Mouse (Mus musculus) intestine, postnatal 0 days (tissue): ENCODE results near the gene Hspb3. TPM values are rescaled to one million over a fixed set of nuclear protein-coding genes. Genes with fewer than 3 reads are reported as not detected.

ENCODE experiments used
- ATAC-seq: fragments of 200-750 bp; cut with Nextera tagmentation; 2 replicates; pipeline ENCODE4 v1.8.0; 2017; ENCODE audit warnings: mild to moderate bottlenecking, moderate TSS enrichment, moderate library complexity
- H3K27ac ChIP-seq: fragments of 300-500 bp; sonication (generic); 2 replicates; pipeline ENCODE4 v1.5.1; 2014; ENCODE audit warnings: mild to moderate bottlenecking, low read depth, low read length, moderate library complexity
- H3K27me3 ChIP-seq: fragments of 300-500 bp; sonication (generic); replicated peaks from 2 replicates; pipeline ENCODE4 v1.6.1; 2014; ENCODE audit warnings: low read length, mixed read lengths; ENCODE audit not compliant: control insufficient read depth, insufficient read depth
- H3K36me3 ChIP-seq: fragments of 300-500 bp; sonication (generic); 2 replicates; pipeline ENCODE4 v1.6.1; 2014; ENCODE audit warnings: mild to moderate bottlenecking, moderate library complexity; ENCODE audit not compliant: control insufficient read depth, insufficient read depth
- H3K4me1 ChIP-seq: fragments of 300-500 bp; sonication (generic); replicated peaks from 2 replicates; pipeline ENCODE4 v1.6.1; 2014; ENCODE audit warnings: antibody characterized with exemption, low read length, mixed read lengths; ENCODE audit not compliant: control insufficient read depth, insufficient read depth
- H3K4me2 ChIP-seq: fragments of 300-500 bp; sonication (generic); replicated peaks from 2 replicates; pipeline ENCODE4 v1.6.1; 2014; ENCODE audit warnings: low read depth, mild to moderate bottlenecking, moderate library complexity
- H3K4me3 ChIP-seq: fragments of 300-500 bp; sonication (generic); 2 replicates; pipeline ENCODE4 v1.5.1; 2014; ENCODE audit warnings: low read depth, low read length
- H3K9ac ChIP-seq: fragments of 300-500 bp; sonication (generic); 2 replicates; pipeline ENCODE4 v1.6.1; 2014; ENCODE audit warnings: mild to moderate bottlenecking, low read depth, low read length
- H3K9me3 ChIP-seq: fragments of 300-500 bp; sonication (generic); 2 replicates; pipeline ENCODE4 v1.6.1; 2016; ENCODE audit warnings: mixed run types; ENCODE audit not compliant: control insufficient read depth
- CTCF ChIP-seq: sonication (generic); IDR thresholded peaks from 2 replicates; pipeline ENCODE4 v1.5.1; 2016; ENCODE audit warnings: low read depth, mild to moderate bottlenecking, control low read depth, antibody characterized with exemption, moderate library complexity
- WGBS: fragments of 180-500 bp; shearing (Covaris S2); extraction: QIAGEN DNeasy Blood & Tissue Kit; methylation state at CpG from one replicate; pipeline ENCODE4 v1.1.7; 2014; 5-methylcytosine and 5-hydroxymethylcytosine counted together
- polyA plus RNA-seq: library from polyadenylated mRNA; unstranded; fragments of >200 nt; fragmentation: Nextera tagmentation; extraction: Ambion mirVana; gene quantifications from 2 replicates; pipeline ENCODE4 v1.2.1, GENCODE M21; 2015

The Hspb3 gene
- polyA plus RNA-seq, 1 experiment from 2014 or later = 0.25 TPM

- no peaks in the 10 kb centered on the region for H3K4me1 ChIP-seq
- H3K27me3 ChIP-seq = no peaks in the 10 kb centered on the region
- H3K27ac ChIP-seq = no peak overlapping the region
- no peak overlapping the region for H3K4me3 ChIP-seq
- H3K36me3 ChIP-seq = no peaks in the 10 kb centered on the region
- WGBS = 21% methylated on average over 6 of the region's 6 CpGs
- TF ChIP-seq CTCF = peak; percentile 89
- H3K4me2 ChIP-seq = no peak overlapping the region
- no peak for ATAC-seq
- H3K9ac ChIP-seq = no peak overlapping the region
- no peaks in the 10 kb centered on the region for H3K9me3 ChIP-seq
These were observed 29.9 kb upstream of the Hspb3 start for GRCm38 (mm10) chr13:113693383-113693782.

GRCm38 (mm10) chr13:113691644-113692043 is 28.2 kb upstream of the Hspb3 start:
- Histone ChIP-seq H3K27me3 (no peaks in the 10 kb centered on the region), H3K4me3 (no peak overlapping the region), H3K4me1 (no peaks in the 10 kb centered on the region), H3K9ac (no peak overlapping the region), H3K9me3 (no peaks in the 10 kb centered on the region), H3K27ac (no peak overlapping the region), H3K36me3 (no peaks in the 10 kb centered on the region), H3K4me2 (no peak overlapping the region)
- WGBS = 64% methylated on average over 9 of the region's 9 CpGs
- TF ChIP-seq CTCF = no peak
- ATAC-seq = no peak

DNA sequence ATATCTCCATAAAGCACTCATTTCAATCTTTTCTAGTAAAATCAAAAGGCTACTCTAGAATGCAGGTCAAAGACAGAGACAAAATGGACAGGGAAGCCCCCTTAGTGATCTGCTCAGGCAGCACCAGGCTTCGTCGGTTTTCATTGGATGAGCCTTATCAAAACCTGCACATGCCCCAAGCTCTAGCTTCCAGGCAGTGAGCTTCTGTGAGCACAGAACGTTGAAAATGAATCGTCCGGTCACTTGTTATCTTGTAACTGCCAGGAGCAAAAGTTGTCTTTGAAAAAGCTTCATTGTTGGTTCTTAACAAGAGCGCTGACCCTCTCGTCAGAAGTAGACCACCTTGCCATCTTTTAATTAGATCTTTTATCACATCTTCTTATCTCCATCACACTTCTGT is 26.4 kb upstream of the Hspb3 start:
- Histone ChIP-seq H3K4me2 (no peak overlapping the region), H3K27me3 (no peaks in the 10 kb centered on the region), H3K9ac (no peak overlapping the region), H3K27ac (no peak overlapping the region), H3K36me3 (no peaks in the 10 kb centered on the region), H3K9me3 (no peaks in the 10 kb centered on the region), H3K4me1 (no peaks in the 10 kb centered on the region), H3K4me3 (no peak overlapping the region)
- ATAC-seq = no peak
- TF ChIP-seq CTCF = no peak
- 78% methylated on average over 7 of the region's 7 CpGs for WGBS

DNA sequence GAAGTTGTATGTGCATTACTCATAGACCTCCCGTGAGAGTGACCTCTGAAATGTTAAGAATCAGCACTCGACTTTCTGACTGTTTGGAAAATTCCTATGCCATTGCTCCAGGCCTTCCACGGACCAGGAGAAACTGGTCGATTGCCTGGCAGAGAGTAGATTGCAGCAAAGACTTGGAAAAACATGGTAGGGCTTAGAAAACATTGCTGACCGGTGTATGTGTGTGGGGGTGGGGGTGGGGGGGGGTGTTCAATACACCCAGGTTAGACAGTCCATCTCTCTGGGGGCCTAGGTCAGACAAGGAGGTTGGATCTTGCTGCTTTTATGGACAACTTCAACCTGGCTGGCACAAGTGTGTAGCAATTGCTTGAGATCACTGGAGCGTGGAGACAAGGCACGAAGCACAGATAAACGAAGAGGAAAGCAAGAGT is 23.2 kb upstream of the Hspb3 start:
- no peak for ATAC-seq
- H3K27me3 ChIP-seq = no peaks in the 10 kb centered on the region
- no peaks in the 10 kb centered on the region for H3K4me1 ChIP-seq
- 65% methylated on average over 8 of the region's 8 CpGs for WGBS
- no peak overlapping the region for H3K4me3 ChIP-seq
- no peaks in the 10 kb centered on the region for H3K9me3 ChIP-seq
- no peak for TF ChIP-seq CTCF
- H3K9ac ChIP-seq = no peak overlapping the region
- no peak overlapping the region for H3K27ac ChIP-seq
- no peak overlapping the region for H3K4me2 ChIP-seq
- H3K36me3 ChIP-seq = no peaks in the 10 kb centered on the region

GRCm38 (mm10) chr13:113682821-113683220 is 19.3 kb upstream of the Hspb3 start:
- Histone ChIP-seq H3K27ac (no peak overlapping the region), H3K9ac (no peak overlapping the region), H3K4me1 (no peaks in the 10 kb centered on the region), H3K4me3 (no peak overlapping the region), H3K9me3 (0 out of 2 replicates have a peak, but pooled peaks cover 3% of the 10 kb centered on the region), H3K27me3 (no peaks in the 10 kb centered on the region), H3K36me3 (no peaks in the 10 kb centered on the region), H3K4me2 (no peak overlapping the region)
- WGBS = 62% methylated on average over 5 of the region's 5 CpGs
- TF ChIP-seq CTCF = no peak
- ATAC-seq = no peak

GRCm38 (mm10) chr13:113680646-113681045 is 17.2 kb upstream of the Hspb3 start:
- Histone ChIP-seq H3K36me3 (no peaks in the 10 kb centered on the region), H3K27me3 (no peaks in the 10 kb centered on the region), H3K9me3 (0 out of 2 replicates have a peak, but pooled peaks cover 3% of the 10 kb centered on the region), H3K27ac (no peak overlapping the region), H3K4me2 (no peak overlapping the region), H3K9ac (no peak overlapping the region), H3K4me3 (no peak overlapping the region), H3K4me1 (no peaks in the 10 kb centered on the region)
- no peak for TF ChIP-seq CTCF
- no peak for ATAC-seq
- WGBS = 88% methylated on average over 7 of the region's 7 CpGs

DNA sequence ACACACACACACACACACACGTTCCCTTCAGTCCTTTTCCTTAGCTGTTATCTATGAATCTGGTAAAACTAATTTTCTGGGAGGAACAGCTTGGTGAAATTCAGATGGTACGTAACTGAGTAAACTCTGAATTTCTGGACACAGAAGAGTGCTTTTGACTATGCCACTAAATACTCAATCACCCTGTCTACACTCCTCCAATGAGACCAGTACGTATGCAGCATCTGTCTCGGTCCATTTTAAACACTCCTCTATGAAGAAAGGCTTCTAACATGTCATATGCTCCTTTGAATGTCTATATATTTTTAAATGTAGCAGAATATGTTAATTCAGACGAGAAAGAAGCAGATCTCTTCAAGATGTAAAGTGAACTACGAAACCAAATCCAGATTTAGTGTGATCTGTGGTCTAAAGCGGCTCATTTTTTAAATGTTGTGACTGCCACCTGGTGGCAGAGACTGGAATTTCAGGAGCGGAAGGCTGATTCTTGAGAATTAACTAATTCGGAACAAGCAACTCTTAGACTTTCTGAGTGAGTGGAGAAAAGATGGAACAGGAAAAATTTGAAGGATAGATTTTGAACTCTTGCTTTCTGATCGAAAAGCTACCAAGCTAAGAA is 6.1 kb upstream of the Hspb3 start:
- TF ChIP-seq CTCF = peak; percentile 81
- no peak overlapping the region for H3K9ac ChIP-seq
- no peaks in the 10 kb centered on the region for H3K4me1 ChIP-seq
- H3K4me2 ChIP-seq = no peak overlapping the region
- H3K27me3 ChIP-seq = no peaks in the 10 kb centered on the region
- no peak for ATAC-seq
- no peak overlapping the region for H3K27ac ChIP-seq
- 40% methylated on average over 10 of the region's 10 CpGs for WGBS
- no peaks in the 10 kb centered on the region for H3K36me3 ChIP-seq
- no peaks in the 10 kb centered on the region for H3K9me3 ChIP-seq
- H3K4me3 ChIP-seq = no peak overlapping the region
